Mouse (Mus musculus): ENCODE measurements at regions not wholly inside any gene's neighbourhood (a gene's known extent, or its start where the extent isn't known, plus 50 kb on each side); places are given as distances from the start of the nearest gene placed in this dataset.

DNA sequence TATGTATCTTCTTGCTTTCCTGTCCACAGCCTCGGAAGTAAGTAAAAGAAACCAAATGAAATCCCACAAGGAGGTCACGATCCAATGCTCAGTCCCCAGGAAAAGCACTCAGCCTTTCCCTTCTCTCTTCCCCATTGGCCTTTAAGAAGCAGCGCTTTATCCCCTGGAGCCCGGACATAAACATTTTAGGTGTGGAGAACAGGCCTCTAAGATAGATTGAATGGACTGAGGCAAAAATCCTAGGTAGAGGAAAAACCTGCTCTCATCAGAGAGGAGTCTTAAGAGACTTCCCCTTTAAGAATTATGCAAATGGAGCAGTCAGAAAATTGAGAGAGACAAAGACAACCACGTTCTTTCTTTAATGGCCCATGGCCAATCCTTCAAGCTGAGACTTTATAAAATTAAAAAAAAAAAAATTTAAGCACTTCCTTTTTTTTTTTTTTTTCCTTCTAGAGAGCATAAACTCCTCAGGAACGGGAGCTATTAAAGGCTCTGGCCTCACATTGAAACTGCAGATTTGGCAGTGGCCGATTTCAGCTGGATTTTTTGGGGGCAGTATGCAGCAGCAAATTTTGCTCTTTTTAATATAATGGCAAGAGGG lies 1020.5 kb downstream of the 9330182O14Rik start:
- no peak for DNase-seq

DNA sequence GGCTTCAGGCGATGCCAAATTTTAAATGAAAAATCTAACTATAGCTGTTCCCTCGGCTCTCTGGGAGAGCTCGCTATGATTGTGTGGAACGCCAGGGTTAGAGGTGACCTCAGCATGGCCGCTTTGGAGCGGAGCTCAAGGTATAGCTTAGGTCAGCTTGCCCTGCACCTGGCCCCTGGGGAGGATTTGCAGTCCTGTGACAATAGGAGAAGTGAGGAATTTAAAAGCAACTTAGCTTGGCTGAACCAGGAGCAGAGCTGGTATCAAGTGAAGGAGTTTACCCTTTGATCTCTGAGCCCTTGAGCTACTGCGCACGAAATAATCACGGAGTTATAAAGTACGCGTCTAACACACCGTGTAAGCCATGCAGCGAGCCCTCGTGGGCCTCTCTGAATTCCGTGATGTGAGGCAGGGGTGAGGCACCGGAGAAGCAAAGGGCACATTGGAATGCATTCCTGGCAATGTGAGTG lies 1021.0 kb downstream of the 9330182O14Rik start:
- peak; percentile 23 for DNase-seq

DNA sequence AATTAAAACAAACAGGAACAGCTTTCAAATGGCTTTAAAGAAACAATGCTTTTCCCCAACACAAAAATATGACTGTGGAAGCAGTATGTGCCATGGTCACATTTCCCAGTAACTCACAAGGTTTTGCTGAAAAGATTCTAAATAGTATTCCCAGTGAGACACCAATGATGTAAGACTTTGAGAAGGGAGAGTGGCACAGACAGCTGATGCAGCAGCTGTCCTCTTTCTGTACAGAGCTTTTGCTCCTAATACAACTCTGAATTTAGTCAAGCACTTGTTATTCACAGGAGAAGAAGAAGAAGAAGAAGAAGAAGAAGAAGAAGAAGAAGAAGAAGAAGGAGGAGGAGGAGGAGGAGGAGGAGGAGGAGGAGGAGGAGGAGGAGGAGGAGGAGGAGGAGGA lies 1023.6 kb downstream of the 9330182O14Rik start:
- no peak for DNase-seq

DNA sequence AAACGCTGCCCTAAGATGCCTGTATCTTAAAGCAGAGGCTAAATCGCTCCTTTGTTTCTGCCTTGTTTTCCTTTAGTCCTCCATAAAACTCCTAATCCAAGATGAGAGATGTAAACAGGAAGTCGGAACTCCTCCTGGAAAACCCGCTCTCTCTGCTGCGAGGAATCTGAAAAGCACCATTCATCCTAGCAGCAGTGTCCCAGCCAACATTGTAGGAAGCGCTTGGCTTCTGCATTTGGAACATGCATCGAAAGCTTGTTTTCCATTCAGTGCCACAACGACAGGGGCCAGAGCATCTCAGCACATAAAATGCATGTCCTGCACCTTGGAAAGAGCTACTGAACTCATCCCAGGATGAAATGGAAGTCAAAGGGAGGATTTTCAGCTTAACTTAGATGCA lies 1028.1 kb downstream of the 9330182O14Rik start:
- DNase-seq, result peak; percentile 9

DNA sequence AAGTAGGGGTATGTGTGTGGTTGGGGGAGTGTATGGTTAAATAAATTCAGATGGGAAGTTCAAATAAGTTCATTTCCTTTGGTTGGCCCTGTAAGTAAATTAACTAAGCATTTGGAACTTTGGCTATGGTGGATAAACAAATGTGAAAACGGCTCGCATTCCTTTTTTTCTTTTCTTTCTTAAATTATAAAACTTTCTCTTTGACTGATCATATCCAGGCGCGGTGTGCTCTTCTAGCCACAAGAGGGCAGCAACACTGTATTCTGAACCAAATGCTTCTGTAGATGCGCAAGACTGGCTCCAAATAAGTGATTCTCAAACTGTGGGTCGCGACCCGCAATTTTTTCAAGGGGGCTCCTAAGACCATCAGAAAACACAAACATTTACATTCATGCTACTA lies 1028.6 kb downstream of the 9330182O14Rik start:
- DNase-seq, result peak; percentile 61

DNA sequence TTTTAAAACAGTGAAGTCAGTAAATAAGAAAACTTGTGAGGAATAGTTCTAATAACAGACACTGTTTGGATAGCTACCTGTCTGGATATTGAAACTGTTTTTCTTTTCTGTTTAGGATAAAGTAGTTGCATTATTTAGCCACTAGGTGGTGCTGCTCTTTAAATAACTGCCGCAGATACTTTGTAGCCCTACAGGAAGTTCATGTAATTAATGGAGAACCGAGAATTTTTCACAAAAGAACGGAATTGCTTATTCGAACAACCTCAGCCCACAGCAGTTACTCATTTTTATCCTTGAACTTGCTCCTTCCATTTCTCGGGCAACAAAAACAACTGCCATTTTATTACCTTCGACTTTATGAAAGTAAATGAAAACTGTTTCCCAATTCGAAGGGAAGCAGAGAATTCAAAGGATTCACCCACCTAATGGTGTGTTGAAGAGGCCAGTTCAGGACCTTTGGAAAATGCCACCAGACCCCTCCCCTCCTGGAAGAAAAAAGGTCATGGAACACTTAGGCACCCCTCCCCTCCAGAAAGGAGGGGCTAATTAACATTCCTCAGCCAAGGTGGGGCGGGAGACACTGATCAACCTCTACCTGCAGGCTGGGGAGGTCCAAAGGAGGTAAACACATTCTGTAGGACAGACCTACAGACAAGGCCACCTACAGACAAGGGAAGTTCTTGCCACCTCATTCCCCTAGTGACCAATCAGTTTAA lies 1029.6 kb downstream of the 9330182O14Rik start:
- no peak for DNase-seq

DNA sequence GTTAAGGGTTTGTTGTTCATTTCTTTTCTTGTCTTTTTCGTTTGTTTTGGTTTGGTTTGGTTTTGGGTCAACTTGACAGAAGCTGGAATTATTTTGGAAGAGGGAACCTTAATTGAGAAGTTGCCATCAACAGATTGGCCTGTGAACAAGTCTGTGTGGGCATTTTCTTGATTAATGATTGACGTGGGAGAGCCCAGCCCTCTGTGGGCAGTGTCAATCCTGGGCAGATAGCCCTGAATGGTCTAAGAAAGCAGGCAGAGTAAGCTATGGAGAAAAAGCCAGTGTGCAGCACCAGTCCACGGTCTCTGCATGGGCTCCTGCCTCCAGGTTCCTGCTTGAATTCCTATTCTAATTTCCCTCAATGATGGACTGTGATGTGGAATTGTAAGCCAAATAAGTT lies 1031.4 kb downstream of the 9330182O14Rik start:
- DNase-seq, result no peak

DNA sequence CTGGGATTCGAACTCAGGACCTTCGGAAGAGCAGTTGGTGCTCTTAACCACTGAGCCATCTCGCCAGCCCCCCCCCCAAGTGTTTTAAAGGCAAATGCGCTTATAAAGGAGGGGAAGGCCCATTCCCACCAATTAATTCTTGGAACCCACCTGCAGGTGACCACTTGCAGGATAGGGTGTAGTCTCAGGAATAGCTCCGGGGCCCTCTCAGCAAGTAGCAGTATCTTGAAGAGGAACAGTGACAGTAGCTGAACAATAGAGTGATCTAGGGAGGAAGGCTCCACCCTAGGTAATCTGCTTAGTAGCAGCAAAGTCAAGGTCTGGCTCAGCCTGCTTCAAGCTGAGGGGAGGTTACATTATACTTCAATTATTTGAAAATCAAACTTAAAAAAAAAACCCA lies 1056.6 kb downstream of the 9330182O14Rik start:
- no peak for DNase-seq

DNA sequence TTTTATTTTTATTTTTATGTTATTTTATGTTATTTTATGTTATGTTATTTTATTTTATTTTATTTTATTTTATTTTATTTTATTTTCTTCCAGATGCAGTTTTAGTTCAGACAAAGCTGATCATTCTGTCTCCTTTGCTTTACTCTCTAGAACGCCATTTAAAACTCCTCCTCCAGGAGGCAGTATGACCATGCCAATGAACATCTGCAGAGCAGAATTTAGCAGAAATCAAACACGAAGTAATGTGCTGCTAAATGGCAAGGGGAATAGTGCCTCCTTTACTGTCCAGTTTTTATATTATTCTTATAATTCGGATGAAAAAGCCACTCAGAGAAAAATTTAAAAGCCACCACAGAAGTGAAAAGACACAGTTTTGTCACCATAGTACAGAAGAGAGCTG lies 1059.1 kb downstream of the 9330182O14Rik start:
- peak; percentile 68 for DNase-seq

DNA sequence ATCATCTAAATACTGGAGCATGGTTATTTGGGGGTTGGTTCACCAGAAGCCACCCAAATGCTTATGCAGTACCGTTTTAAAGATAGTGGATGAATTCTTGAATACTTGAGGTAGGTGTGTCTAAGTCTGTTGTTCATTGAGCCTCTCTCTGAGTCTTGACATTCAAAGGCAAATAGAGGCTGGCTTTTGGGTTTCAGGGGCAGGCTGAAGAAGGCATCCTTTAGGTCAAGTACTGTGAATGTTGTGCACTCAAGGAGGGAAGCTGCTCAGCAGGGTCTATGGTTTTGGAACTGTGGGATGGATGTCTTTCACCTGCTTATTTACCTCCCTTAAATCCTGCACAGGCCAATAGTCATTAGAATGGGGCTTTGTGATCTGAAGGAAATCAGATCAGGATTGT lies 1089.6 kb downstream of the 9330182O14Rik start:
- DNase-seq, result no peak

DNA sequence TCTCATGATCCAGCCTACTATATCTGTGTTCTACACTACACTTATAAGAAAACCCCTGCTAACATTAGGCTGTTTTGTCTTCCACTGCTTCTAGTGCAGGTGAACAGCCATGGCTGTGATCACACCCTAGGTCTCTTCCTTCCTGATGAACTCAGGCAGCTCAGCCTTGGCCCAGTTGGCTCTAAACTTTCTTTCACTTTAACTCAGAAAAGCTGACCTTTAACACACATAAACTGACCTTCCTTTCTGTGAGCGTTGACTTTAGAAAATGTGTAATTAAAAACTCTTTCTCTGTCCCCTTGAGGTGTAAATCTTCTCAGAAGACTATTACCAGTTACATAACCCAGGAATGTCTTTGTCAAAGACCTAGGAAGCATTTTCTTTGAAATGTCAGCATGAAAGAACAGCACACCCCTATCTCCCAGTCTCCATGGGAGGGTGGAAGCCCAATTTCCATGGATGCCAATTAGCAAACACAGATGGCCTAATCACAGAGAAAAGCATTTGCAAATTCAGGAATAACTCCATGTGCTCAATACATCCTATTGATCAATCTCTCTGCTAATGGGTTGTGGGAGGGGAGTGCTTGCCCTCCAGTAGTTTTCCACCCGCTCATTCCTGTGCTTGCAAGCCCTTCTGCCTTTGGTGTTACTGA lies 1098.4 kb downstream of the 9330182O14Rik start:
- no peak for DNase-seq

All from right cerebral cortex, postnatal 4 days (tissue).